In the genomic region with DNA sequence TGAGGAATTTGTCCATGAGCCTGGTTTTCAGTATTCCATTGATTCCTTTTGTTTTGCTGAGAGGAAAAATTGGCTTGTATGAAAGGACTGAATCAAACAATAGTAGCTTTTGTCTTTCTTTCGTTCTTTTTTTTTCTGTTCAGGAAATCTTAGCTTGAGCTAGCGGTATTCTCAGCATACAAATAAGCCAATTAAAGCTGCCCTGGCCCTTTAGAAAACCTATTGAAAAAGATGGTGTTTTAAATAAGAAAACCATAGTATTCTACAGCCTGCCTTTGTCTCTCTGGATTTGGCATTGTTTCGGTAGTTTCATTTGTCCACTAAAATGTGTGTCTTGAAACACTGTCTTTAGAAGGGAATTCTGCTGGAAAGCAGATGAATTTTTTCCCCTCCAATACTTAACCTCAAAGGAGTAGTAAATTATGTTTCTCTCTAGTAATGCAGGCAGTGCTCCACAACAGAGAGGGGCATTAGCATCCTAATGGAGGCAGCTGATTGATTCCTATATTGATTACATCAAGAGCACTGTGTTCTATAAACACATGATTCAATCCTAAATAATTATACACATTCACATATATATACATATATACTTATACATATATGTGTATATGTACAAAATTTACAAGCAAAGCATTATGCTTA, we compare ENCODE assay signal across 15 mouse cellular contexts. TPM values are rescaled to one million over a fixed set of nuclear protein-coding genes. Genes with fewer than 3 reads are reported as not detected.
DNase-seq lines count a peak whose midpoint lies in the region; ATAC-seq and TF ChIP-seq lines count a peak whose summit lies in the region.
"Had no signal": no experiment of that assay in that cellular context is flagged by ENCODE, and none has a peak within 500 bp of the region (broad histone marks: within the 10 kb centered on the region; RNA-seq: fewer than 3 reads in every experiment).

No protein-coding gene starts in this region.

- no peak overlapping the region for H3K4me2 ChIP-seq in hindbrain, embryonic 13.5 days
- H3K4me2 ChIP-seq in midbrain, embryonic 14.5 days (ENCODE audit: low read length) = peak overlapping the region; percentile 4; the same call in 1 of the 2 replicates
- no peak overlapping the region for H3K4me2 ChIP-seq in intestine, embryonic 15.5 days (replicated peaks)
- H3K4me2 ChIP-seq: liver, embryonic 13.5 days had no signal

- no peak overlapping the region for H3K4me3 ChIP-seq in left cerebral cortex, adult 2 months
- H3K4me3 ChIP-seq in hindbrain, embryonic 13.5 days = no peak overlapping the region
- no peak overlapping the region for H3K4me3 ChIP-seq in midbrain, embryonic 14.5 days (replicated peaks; ENCODE audit: low read depth, low read length)
- H3K4me3 ChIP-seq in intestine, embryonic 15.5 days (replicated peaks) = no peak overlapping the region
- no peak overlapping the region for H3K4me3 ChIP-seq in lung, adult 2 months (replicated peaks; ENCODE audit: extremely low read depth, low read depth, low read length)
- H3K4me3 ChIP-seq: limb, embryonic 10.5 days; liver, embryonic 13.5 days had no signal

- intact Hi-C loops in left cerebral cortex, adult 2 months (cut with DNase I) = no loop called here

- no peak for TF ChIP-seq CTCF in left cerebral cortex, adult 2 months (IDR thresholded peaks at IDR 0.05)
- no peak for TF ChIP-seq CTCF in lung, adult 2 months (IDR thresholded peaks at IDR 0.05; ENCODE audit: insufficient read depth, low read length)

- no peaks in the 10 kb centered on the region for H3K36me3 ChIP-seq in hindbrain, embryonic 13.5 days
- no peaks in the 10 kb centered on the region for H3K36me3 ChIP-seq in midbrain, embryonic 14.5 days (ENCODE audit: control insufficient read depth, insufficient read depth, low read length)
- H3K36me3 ChIP-seq in intestine, embryonic 15.5 days = no peaks in the 10 kb centered on the region
- H3K36me3 ChIP-seq: limb, embryonic 10.5 days; liver, embryonic 13.5 days had no signal

- peaks cover 27% of the 10 kb centered on the region for H3K4me1 ChIP-seq in hindbrain, embryonic 13.5 days (replicated peaks)
- H3K4me1 ChIP-seq in midbrain, embryonic 14.5 days (ENCODE audit: control insufficient read depth, insufficient read depth, low read length) = peaks cover 14% of the 10 kb centered on the region; the same call in 1 of the 2 replicates
- H3K4me1 ChIP-seq in intestine, embryonic 15.5 days (replicated peaks) = no peaks in the 10 kb centered on the region
- H3K4me1 ChIP-seq in lung, adult 2 months (ENCODE audit: control insufficient read depth, insufficient read depth, low read length) = no peaks in the 10 kb centered on the region
- H3K4me1 ChIP-seq: liver, embryonic 13.5 days had no signal

- DNase-seq in left cerebral cortex, adult 2 months (ENCODE audit: extremely low spot score in 1 of 2, low spot score in 2 of 2) = no peak
- no peak for DNase-seq in left cerebral cortex, adult 18-20 months (ENCODE audit: low spot score in 2 of 2)
- peak; percentile 55 for DNase-seq in midbrain, embryonic 14.5 days
- DNase-seq in lung, adult 2 months = no peak
- DNase-seq in embryo, embryonic 10 days (ENCODE audit: low spot score) = no peak
- no peak for DNase-seq in spleen, postnatal 4 days (ENCODE audit: low spot score in 2 of 2)
- DNase-seq: adrenal gland, postnatal 14 days; cerebellum, postnatal 14 days; liver, embryonic 13.5 days; spleen, adult 18-20 months; thymus, postnatal 4 days had no signal

- ATAC-seq in hindbrain, embryonic 13.5 days (ENCODE audit: low FRiP score) = no peak
- no peak for ATAC-seq in midbrain, embryonic 14.5 days (ENCODE audit: low FRiP score, low TSS enrichment)
- no peak for ATAC-seq in intestine, embryonic 15.5 days

- TF ChIP-seq POLR2A in lung, adult 2 months (IDR thresholded peaks at IDR 0.05; ENCODE audit: borderline replicate concordance, extremely low read depth, low read depth, low read length) = no peak

- peak overlapping the region; percentile 71 for H3K27ac ChIP-seq in left cerebral cortex, adult 2 months
- peak overlapping the region; percentile 82 for H3K27ac ChIP-seq in hindbrain, embryonic 13.5 days
- peak overlapping the region; percentile 76 for H3K27ac ChIP-seq in midbrain, embryonic 14.5 days (replicated peaks; ENCODE audit: low read depth, low read length)
- H3K27ac ChIP-seq in intestine, embryonic 15.5 days = no peak overlapping the region
- H3K27ac ChIP-seq: kidney, postnatal 0 days; limb, embryonic 10.5 days; liver, embryonic 13.5 days had no signal

- no peaks in the 10 kb centered on the region for H3K27me3 ChIP-seq in hindbrain, embryonic 13.5 days
- H3K27me3 ChIP-seq in midbrain, embryonic 14.5 days (ENCODE audit: control insufficient read depth, insufficient read depth, low read length) = no peaks in the 10 kb centered on the region
- H3K27me3 ChIP-seq in intestine, embryonic 15.5 days (replicated peaks) = no peaks in the 10 kb centered on the region
- H3K27me3 ChIP-seq: liver, embryonic 13.5 days had no signal

- WGBS in hindbrain, embryonic 13.5 days = 19% methylated on average over 3 of the region's 3 CpGs
- 10% methylated on average over 3 of the region's 3 CpGs for WGBS in midbrain, embryonic 14.5 days
- 82% methylated on average over 3 of the region's 3 CpGs for WGBS in intestine, embryonic 15.5 days
- 71% methylated on average over 3 of the region's 3 CpGs for WGBS in lung, adult 2 months

- peak overlapping the region; percentile 35; the same call in 1 of the 2 replicates for H3K9ac ChIP-seq in hindbrain, embryonic 13.5 days
- H3K9ac ChIP-seq in midbrain, embryonic 14.5 days (replicated peaks; ENCODE audit: low read length) = peak overlapping the region; percentile 27; the same call in 1 of the 2 replicates
- H3K9ac ChIP-seq in intestine, embryonic 15.5 days = no peak overlapping the region
- H3K9ac ChIP-seq: liver, embryonic 13.5 days had no signal

- H3K9me3 ChIP-seq in hindbrain, embryonic 13.5 days = no peaks in the 10 kb centered on the region
- no peaks in the 10 kb centered on the region for H3K9me3 ChIP-seq in midbrain, embryonic 14.5 days (ENCODE audit: control insufficient read depth, low read length)
- H3K9me3 ChIP-seq in intestine, embryonic 15.5 days = no peaks in the 10 kb centered on the region
- H3K9me3 ChIP-seq: limb, embryonic 10.5 days; liver, embryonic 13.5 days had no signal

RNA-seq across cellular contexts. Expression of gene Fam171b, which starts 16.6 kb away (rescaled TPM):
- 100 to 1,000 TPM; 204 to 206 TPM for total RNA-seq in left cerebral cortex, adult 2 months (2021)
- total RNA-seq in left cerebral cortex, adult 18-20 months (2021) = 100 to 1,000 TPM; 206 to 215 TPM
- 64.6 and 66.3 TPM in 2 replicates for polyA plus RNA-seq in hindbrain, embryonic 13.5 days (2015; fragmentation: Nextera tagmentation; extraction: Ambion mirVana)
- 73.5 and 91.0 TPM in 2 replicates for polyA plus RNA-seq in midbrain, embryonic 14.5 days (2014; fragmentation: Nextera tagmentation; extraction: Ambion mirVana)
- 8.9 and 9.3 TPM in 2 replicates for polyA plus RNA-seq in intestine, embryonic 15.5 days (2015; fragmentation: Nextera tagmentation; extraction: Ambion mirVana)
- 0.18 and 0.41 TPM in 2 replicates for polyA plus RNA-seq in lung, adult 2 months (2012; rRNA removed)
